Mouse (Mus musculus) adrenal gland, postnatal 10 days (tissue): Measurements from ENCODE around the gene Tor4a. TPM values are rescaled to one million over a fixed set of nuclear protein-coding genes. Genes with fewer than 3 reads are reported as not detected.

Experiments used
- DNase-seq: peaks from one replicate; pipeline ENCODE4 v3.0.0; 2021; ENCODE audit warnings: mixed read lengths
- total RNA-seq, 2 experiments: library from RNA; stranded (reverse); gene quantifications; 2 replicates each; pipeline ENCODE4 v1.2.3; 2021

Gene Tor4a
- total RNA-seq, 2 experiments from 2014 or later: 13.9 to 19.5 TPM

DNA sequence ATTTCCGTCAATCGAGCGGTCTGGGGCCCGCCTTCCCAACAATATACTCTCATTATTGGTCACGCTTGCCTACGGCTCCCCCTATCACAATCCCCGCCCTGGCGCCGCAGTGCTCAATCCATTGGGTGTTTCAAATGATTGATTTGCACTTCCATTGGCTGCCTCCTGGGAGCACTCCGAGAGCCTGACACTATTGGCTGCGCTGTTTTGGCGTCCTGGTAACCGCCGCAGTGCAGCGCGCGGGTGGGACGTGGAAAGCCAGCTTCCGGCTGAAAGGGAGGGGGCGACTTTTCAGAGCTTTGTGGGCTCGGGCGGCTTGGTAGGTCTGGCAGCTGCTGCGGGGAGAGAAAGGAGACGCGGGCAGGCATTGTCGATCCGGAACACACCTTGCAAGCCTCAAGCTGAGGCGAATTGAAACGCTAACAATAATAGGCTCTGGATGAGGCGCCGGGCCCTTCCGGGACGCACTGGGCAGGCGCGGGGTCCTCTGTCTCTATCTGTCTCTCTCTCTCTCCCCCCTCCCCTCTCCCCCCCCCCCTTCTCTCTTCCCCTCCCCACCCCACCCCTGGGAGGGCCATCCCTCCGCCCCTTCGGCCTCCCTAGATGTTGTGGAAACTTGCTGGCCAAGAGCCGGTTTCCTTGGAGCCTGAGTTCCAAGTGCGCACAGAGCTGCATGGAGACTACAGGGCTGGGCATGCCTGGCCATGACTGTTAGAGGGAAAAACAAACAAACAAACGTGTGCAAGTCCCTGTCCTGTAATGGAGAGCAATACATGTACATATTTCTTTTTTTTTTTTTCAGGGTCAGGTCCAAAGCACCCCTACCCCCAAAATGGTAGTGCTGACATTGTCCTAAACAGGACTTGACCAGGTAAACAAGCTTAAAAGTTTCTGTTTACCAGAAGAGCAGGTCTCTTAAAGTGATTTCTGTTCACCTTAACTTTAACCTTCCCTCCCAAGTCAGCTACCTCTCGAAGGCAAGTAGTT is 28.4 kb upstream of the Tor4a start:
- DNase-seq: peak; percentile 97

GRCm38 (mm10) chr2:25224492-25224765 is 27.7 kb upstream of the Tor4a start, which contains the start of gene Tubb4b:
Gene Tubb4b, minus strand, starts transcription at chr2:25224702.
- no peak for DNase-seq

- peak; percentile 92 for DNase-seq
Measured at GRCm38 (mm10) chr2:25223681-25224491, 27.2 kb upstream of the Tor4a start.

DNA sequence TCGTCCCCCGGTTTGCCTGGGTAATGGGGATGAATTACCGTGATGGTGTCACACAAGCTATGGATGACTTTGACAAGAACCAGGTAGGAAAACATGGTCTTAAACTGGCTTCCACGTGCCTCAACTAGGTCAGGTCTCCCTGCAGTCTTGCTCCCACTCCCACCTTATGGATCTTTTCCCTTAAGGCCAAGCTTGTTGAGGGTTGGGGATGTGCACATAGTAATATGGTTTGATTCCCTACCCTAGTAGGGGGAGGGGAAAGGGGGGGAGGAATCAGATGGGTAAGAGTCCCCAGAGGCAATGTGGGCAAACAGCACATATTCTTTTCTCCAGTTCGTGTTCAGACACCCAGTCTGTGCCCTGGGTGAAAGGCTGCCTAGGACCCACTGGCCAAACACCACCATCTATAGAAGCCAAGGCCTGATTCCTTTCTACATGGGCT is 24.7 kb upstream of the Tor4a start:
- no peak for DNase-seq

DNA sequence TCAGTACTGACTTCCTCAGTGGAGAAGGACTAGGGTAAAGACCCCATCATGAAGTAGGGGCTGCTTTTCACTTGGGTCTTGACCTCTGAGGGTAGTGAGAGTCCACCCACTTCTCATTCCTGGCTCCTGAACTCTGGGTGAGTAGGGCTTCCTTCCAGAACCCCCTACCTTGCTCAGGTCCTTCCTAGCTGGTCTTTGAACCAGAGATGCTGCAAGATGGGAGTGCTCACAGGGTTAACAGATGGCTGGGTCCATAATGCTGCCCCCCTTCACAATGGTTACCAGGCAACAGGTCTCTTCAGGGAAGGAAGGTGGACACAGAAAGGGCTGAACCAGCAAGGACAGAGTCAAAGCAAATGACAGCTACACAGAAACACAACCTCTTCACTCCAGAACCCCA is 21.8 kb upstream of the Tor4a start, which contains the start of gene Fam166a:
Fam166a (plus strand) TSS at position 301 of the 400 bp plus-strand sequence.
- DNase-seq: no peak

DNA sequence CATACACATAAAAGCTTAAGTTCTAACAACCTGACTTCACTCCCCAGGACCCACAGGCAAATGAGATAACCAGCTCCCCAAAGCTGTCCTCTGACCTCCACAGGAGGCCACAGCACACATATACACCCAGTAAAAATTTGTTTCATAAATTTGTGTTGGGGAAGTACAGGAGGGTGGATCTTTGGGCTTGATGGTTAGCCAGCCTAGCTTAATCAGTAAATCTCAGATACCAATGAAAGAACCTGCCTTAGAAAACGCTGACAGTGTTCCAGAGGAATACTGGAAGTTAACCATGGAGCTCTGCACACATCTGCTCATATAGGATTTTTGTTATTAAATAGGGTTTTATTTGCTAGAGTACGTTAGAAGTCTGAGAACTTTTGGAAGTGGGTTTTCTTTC is 21.0 kb upstream of the Tor4a start:
- DNase-seq: no peak

DNA sequence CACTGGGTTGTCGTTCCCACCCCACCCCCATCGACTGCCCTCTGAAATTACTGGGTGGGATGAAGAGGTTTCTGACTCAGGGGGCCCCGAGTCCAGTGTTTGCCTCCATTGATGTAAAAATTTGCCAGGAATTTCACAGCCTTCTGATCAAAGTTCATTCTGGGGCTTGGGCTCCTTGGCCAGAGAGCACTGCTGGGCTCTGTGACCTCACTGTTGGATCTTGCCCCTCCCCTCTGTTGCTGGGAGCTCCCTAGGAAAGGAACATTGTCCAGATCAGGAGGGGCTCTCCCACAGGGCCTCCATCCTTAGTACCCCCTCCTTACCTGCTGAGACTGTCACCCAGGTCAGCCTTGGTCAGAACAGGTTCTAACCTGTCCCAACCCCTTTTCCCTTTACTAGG is 17.8 kb upstream of the Tor4a start, which contains the start of gene Stpg3:
Stpg3 (minus strand) TSS at position 194 of the 400 bp plus-strand sequence.
- no peak for DNase-seq

DNA sequence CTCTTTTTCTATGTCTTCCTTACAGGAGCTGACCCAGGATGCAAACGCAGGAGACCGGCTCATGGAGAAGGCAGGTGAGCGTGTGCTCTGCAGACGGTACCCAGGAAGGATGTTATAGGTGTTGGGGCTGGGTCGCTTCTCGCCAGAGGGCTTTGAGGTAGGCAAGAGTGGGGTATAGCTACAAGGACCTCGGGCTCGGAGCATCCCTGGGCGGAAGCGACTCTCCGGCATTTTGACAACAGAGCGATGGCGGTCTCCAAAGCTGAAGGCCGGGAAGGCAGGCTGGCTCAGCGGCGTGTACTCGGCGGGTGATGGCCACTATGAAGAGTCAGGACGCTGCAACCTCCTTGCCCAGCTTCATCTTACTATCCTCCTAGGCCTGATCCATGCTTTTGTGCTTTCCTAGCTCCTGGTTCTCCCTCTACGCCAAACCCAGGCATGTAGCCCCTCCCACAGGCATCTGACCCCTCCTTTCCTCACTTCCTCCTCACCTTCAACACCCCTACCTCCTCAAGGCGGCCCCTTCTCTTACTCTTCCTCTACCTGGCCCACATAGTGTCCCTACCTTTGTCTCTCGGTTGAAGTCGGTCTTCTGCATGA is 16.7 kb upstream of the Tor4a start:
- no peak for DNase-seq

DNA sequence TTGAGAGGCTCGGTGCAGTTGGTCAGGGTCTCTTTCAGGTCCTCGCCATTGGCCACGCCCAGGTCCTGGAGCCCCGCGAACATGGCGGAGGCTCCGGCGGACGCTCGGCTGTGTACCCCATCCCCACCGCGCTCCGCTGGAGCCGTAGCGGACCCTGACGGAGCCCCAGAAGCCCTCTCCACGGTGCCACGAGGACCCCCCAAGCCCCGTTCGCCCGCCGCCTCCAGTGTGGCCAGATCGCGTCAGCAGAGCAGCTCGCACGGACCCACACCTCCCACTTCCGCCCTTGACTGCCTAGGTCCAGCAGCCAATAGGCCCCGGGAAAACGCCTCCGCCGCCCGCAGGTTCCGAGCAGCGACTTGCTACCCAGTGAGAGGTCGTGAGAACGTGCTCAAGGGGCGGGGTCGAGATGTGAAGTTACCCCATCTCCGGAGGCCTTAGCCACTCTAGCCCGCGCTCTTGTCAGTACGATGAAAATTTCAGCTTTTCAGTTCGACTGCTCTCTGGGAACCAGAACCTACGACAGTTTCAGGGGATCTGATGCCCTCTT is 14.5 kb upstream of the Tor4a start, which contains the start of gene Nelfb:
Nelfb (minus strand) TSS at position 369 of the 550 bp plus-strand sequence.
- DNase-seq: peak; percentile 94

- DNase-seq: no peak
Measured at GRCm38 (mm10) chr2:25210686-25211085, 14.0 kb upstream of the Tor4a start.

DNA sequence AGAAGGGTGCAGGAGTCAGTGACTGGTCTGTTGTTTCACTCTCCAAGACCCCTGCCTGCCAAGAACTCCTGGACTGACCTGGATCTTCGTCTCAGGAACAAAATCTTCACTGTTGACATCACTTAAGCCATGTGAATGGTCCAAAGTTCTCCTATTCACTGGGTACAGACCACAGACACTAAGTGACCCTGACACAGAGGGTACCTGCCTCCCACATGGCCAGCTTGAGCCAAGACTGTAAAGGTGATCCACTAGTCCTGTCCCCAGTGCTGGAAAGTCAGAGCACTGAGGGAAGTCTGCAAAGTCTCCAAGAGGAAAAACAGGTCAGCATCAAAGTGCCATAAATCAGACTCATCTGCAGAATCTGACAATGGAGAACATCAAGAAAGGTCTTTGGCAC is 10.9 kb upstream of the Tor4a start:
- no peak for DNase-seq

GRCm38 (mm10) chr2:25203631-25204214 is 7.0 kb upstream of the Tor4a start:
- DNase-seq: no peak

DNA sequence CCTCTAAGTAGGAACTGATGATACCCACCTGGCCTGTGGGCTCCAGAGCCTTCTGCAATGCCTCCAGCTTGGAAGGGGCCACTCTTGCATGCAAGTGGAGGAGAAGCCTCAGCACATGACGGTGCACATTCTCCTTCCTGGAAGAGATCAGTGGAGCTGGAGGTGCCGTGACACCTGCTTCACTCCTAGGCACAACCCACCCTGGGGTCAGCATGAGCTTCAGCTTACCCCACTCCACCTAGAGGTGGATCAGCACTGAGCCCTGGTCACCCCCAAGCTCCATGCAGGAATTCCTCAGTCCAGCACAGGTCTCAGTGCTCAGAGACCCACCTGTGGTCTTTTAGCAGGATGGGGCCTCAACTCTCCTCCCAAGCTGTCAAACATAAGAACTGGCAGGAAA is 3.9 kb upstream of the Tor4a start:
- no peak for DNase-seq

- DNase-seq: no peak
Measured at GRCm38 (mm10) chr2:25197946-25198345, 1.3 kb upstream of the Tor4a start.

DNA sequence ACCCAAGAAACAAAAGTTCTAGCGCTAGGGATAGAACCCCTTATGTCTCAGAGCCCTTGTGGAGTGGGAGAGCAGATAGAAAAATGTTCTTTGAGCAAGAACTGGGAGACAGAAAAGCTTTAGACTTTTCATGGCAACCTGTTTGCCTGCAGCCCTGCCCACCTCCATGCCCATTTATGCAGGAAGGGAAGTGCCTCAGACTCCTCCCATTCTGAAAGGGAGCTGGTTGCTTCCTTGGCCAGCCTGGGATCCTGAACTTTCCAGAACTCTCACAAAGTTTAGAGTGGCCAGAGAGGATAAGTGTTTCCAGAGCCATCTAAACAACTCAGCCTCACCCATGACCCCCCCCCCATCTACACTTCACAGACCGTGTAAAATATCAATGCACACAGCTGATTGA is 505 bp upstream of the Tor4a start:
- no peak for DNase-seq

DNA sequence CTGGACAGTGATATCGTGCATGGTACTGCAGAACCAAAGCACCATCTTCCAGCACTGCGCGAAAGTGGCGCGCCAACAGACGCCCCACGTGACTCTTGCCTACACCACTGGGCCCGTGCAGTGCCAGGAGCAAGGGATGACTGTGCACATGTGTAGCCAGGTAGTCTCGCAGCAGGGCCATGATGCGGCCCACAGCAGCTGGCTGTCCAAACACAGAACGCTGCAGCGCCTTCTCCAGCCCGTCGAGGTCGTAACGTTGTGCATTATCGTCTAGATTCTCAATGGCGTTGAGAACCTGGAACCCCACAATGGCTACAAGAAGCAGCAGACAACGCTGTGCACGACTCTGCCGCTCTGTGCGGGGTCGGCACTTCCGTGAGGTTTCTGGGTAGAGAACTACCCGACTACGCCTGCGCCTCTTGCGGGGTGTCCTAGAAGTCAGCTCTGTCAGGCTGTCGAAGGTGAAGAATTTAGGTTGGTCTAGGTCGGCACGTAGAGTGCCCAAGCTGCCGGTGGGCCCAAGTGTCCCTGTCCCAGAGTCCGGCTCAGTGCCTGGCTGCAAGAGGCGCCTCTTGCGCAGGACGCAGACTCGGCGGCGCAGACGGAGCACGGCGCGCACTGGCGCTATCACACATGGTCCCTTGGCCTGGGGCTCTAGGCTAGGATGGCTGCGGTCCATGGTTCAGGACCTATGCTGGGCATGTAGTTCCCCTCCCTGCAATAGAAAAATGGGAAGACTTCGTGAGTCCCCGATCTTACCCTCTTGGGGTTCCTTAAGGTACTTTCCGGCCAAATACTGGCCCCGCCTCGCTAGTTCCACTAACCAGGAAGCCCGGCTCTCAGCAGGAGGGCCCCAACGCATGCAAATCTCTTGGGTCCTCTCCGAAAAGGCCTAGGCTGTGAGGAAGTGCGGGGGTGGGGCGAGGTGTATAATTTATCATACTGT is 1.2 kb downstream of the Tor4a start:
- DNase-seq: peak; percentile 79

DNA sequence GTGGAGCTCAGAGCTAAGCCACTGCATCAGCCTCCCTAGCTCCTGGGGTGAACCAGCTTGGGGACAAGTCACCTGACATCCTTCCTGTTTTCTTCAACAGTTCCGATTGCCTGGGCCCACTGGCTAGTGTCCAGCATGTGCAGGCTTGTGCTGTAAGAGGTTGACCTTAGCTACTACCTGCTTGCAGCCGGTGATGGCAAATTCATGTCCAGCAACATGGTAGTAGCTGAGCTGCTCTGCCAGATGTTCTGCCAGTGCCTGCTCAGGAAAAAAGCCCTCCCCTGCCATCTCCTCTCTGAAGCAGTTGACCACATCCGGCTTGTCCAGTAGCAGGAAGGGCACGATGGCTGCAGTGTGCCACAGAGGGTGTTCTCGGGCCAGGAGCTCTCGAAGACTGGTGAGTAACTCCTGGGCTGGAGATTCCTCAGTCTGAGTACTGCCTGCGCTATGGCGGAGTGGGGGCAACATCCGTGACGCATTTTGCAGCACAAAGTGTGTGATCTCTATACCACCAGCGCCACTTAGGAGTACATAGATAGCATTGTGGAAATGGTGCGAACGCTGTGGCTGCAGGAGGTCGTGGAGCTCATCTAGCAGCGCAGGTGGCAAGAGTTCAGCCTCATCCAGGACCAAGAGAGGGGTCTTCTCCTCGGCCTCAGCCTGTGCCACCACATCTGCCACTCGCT is 2.1 kb downstream of the Tor4a start:
- no peak for DNase-seq

DNA sequence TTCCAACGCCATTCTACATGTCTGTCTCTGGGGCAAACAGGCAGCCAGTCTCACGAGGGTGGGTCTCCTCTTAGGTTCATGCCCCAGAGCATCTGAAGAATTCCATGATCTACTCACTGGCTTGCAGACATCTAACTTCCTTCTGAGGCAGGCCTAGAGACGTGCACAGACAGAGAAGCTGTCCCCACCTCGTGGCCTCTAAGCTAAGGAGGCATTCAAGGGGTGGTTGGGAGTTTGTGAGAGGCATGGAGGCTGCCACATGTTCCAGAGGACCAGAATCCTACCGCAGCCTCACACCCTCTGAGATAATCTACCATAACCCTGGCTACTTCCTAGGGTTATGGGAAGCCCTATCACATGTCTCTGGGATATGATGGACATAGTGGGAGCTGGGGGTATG is 2.7 kb downstream of the Tor4a start:
- no peak for DNase-seq

DNA sequence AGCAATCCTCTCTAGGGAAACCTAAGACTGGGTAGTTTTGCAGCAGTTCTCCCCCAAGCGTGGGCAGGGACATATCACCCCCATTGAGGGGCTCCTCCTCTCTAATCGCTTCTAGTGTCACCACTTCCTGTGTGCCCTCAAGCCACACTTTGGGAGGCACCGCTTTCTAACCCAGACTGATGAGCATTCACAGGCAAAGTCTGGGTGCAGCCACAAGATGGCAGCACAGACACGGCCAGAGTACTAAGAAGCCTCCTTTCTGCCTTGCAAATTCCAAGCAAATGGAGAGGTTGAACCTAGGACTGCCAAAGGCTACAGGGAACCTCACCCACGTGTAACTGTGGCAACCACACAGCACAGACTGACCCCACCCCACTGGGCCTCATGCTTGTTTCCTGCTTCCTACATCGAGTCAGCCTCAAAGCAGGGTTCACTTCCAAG is 3.3 kb downstream of the Tor4a start:
- DNase-seq: peak; percentile 85

GRCm38 (mm10) chr2:25187841-25188240 is 8.8 kb downstream of the Tor4a start:
- DNase-seq: no peak
